Mouse (Mus musculus): ENCODE results near the gene Kcnh4. TPM values are rescaled to one million over a fixed set of nuclear protein-coding genes. Genes with fewer than 3 reads are reported as not detected.

The Kcnh4 gene
- polyA plus RNA-seq, 1 experiment from 2014 or later, result not detected

- Histone ChIP-seq H3K9ac (ENCODE audit: low read depth, low read length) (no peak overlapping the region), H3K27me3 (ENCODE audit: control insufficient read depth, insufficient read depth, low read depth, low read length) (no peaks in the 10 kb centered on the region), H3K36me3 (ENCODE audit: control insufficient read depth, insufficient read depth) (peaks cover 28% of the 10 kb centered on the region), H3K4me3 (ENCODE audit: low read depth, low read length) (no peak overlapping the region), H3K4me1 (ENCODE audit: control insufficient read depth, low read depth, low read length) (no peaks in the 10 kb centered on the region), H3K4me2 (ENCODE audit: low read depth, low read length) (no peak overlapping the region), H3K27ac (ENCODE audit: low read length) (no peak overlapping the region), H3K9me3 (replicated peaks; ENCODE audit: control insufficient read depth, low read length) (no peaks in the 10 kb centered on the region)
- ATAC-seq (ENCODE audit: low read depth), result no peak
- WGBS (ENCODE audit: insufficient replicate concordance), result 77% methylated on average over 3 of the region's 3 CpGs
These were observed 30.0 kb upstream of the Kcnh4 start for GRCm38 (mm10) chr11:100789702-100790101.

- no peaks in the 10 kb centered on the region for H3K4me1 ChIP-seq (ENCODE audit: control insufficient read depth, low read depth, low read length)
- no peak overlapping the region for H3K4me2 ChIP-seq (ENCODE audit: low read depth, low read length)
- WGBS (ENCODE audit: insufficient replicate concordance), result 83% methylated on average over 2 of the region's 2 CpGs
- no peak for ATAC-seq (ENCODE audit: low read depth)
- no peak overlapping the region for H3K9ac ChIP-seq (ENCODE audit: low read depth, low read length)
- no peaks in the 10 kb centered on the region for H3K27me3 ChIP-seq (ENCODE audit: control insufficient read depth, insufficient read depth, low read depth, low read length)
- no peak overlapping the region for H3K4me3 ChIP-seq (ENCODE audit: low read depth, low read length)
- H3K9me3 ChIP-seq (replicated peaks; ENCODE audit: control insufficient read depth, low read length), result no peaks in the 10 kb centered on the region
- peaks cover 41% of the 10 kb centered on the region for H3K36me3 ChIP-seq (ENCODE audit: control insufficient read depth, insufficient read depth)
- H3K27ac ChIP-seq (ENCODE audit: low read length), result no peak overlapping the region
These were observed 26.0 kb upstream of the Kcnh4 start for GRCm38 (mm10) chr11:100785774-100786173.

GRCm38 (mm10) chr11:100784286-100784685 lies 24.5 kb upstream of the Kcnh4 start:
- H3K36me3 ChIP-seq (ENCODE audit: control insufficient read depth, insufficient read depth), result peaks cover 41% of the 10 kb centered on the region
- H3K4me2 ChIP-seq (ENCODE audit: low read depth, low read length), result no peak overlapping the region
- H3K4me1 ChIP-seq (ENCODE audit: control insufficient read depth, low read depth, low read length), result no peaks in the 10 kb centered on the region
- no peak for ATAC-seq (ENCODE audit: low read depth)
- H3K4me3 ChIP-seq (ENCODE audit: low read depth, low read length), result no peak overlapping the region
- 77% methylated on average over 8 of the region's 8 CpGs for WGBS (ENCODE audit: insufficient replicate concordance)
- H3K27ac ChIP-seq (ENCODE audit: low read length), result no peak overlapping the region
- no peaks in the 10 kb centered on the region for H3K9me3 ChIP-seq (replicated peaks; ENCODE audit: control insufficient read depth, low read length)
- H3K27me3 ChIP-seq (ENCODE audit: control insufficient read depth, insufficient read depth, low read depth, low read length), result no peaks in the 10 kb centered on the region
- no peak overlapping the region for H3K9ac ChIP-seq (ENCODE audit: low read depth, low read length)

GRCm38 (mm10) chr11:100782568-100782967 lies 22.8 kb upstream of the Kcnh4 start:
- no peaks in the 10 kb centered on the region for H3K4me1 ChIP-seq (ENCODE audit: control insufficient read depth, low read depth, low read length)
- no peak overlapping the region for H3K27ac ChIP-seq (ENCODE audit: low read length)
- WGBS (ENCODE audit: insufficient replicate concordance), result 81% methylated on average over 13 of the region's 13 CpGs
- no peak for ATAC-seq (ENCODE audit: low read depth)
- no peaks in the 10 kb centered on the region for H3K27me3 ChIP-seq (ENCODE audit: control insufficient read depth, insufficient read depth, low read depth, low read length)
- peaks cover 32% of the 10 kb centered on the region for H3K36me3 ChIP-seq (ENCODE audit: control insufficient read depth, insufficient read depth)
- no peak overlapping the region for H3K4me3 ChIP-seq (ENCODE audit: low read depth, low read length)
- no peak overlapping the region for H3K9ac ChIP-seq (ENCODE audit: low read depth, low read length)
- no peaks in the 10 kb centered on the region for H3K9me3 ChIP-seq (replicated peaks; ENCODE audit: control insufficient read depth, low read length)
- H3K4me2 ChIP-seq (ENCODE audit: low read depth, low read length), result no peak overlapping the region

GRCm38 (mm10) chr11:100781763-100782475 lies 22.2 kb upstream of the Kcnh4 start:
- Histone ChIP-seq H3K4me2 (ENCODE audit: low read depth, low read length) (no peak overlapping the region), H3K27me3 (ENCODE audit: control insufficient read depth, insufficient read depth, low read depth, low read length) (no peaks in the 10 kb centered on the region), H3K9me3 (replicated peaks; ENCODE audit: control insufficient read depth, low read length) (no peaks in the 10 kb centered on the region), H3K4me3 (ENCODE audit: low read depth, low read length) (no peak overlapping the region), H3K4me1 (ENCODE audit: control insufficient read depth, low read depth, low read length) (no peaks in the 10 kb centered on the region), H3K27ac (ENCODE audit: low read length) (no peak overlapping the region), H3K36me3 (ENCODE audit: control insufficient read depth, insufficient read depth) (peaks cover 27% of the 10 kb centered on the region), H3K9ac (ENCODE audit: low read depth, low read length) (no peak overlapping the region)
- ATAC-seq (ENCODE audit: low read depth), result no peak
- WGBS (ENCODE audit: insufficient replicate concordance), result 74% methylated on average over 15 of the region's 15 CpGs

GRCm38 (mm10) chr11:100780247-100780646 lies 20.5 kb upstream of the Kcnh4 start:
- Histone ChIP-seq H3K27ac (ENCODE audit: low read length) (no peak overlapping the region), H3K4me3 (ENCODE audit: low read depth, low read length) (no peak overlapping the region), H3K36me3 (ENCODE audit: control insufficient read depth, insufficient read depth) (peaks cover 15% of the 10 kb centered on the region), H3K4me2 (ENCODE audit: low read depth, low read length) (no peak overlapping the region), H3K9ac (ENCODE audit: low read depth, low read length) (no peak overlapping the region), H3K27me3 (ENCODE audit: control insufficient read depth, insufficient read depth, low read depth, low read length) (no peaks in the 10 kb centered on the region), H3K9me3 (replicated peaks; ENCODE audit: control insufficient read depth, low read length) (no peaks in the 10 kb centered on the region), H3K4me1 (ENCODE audit: control insufficient read depth, low read depth, low read length) (no peaks in the 10 kb centered on the region)
- WGBS (ENCODE audit: insufficient replicate concordance), result 76% methylated on average over 8 of the region's 8 CpGs
- no peak for ATAC-seq (ENCODE audit: low read depth)

GRCm38 (mm10) chr11:100778069-100778468 lies 18.3 kb upstream of the Kcnh4 start:
- H3K27me3 ChIP-seq (ENCODE audit: control insufficient read depth, insufficient read depth, low read depth, low read length), result no peaks in the 10 kb centered on the region
- WGBS (ENCODE audit: insufficient replicate concordance), result 51% methylated on average over 3 of the region's 3 CpGs
- no peaks in the 10 kb centered on the region for H3K4me1 ChIP-seq (ENCODE audit: control insufficient read depth, low read depth, low read length)
- H3K27ac ChIP-seq (ENCODE audit: low read length), result no peak overlapping the region
- no peak overlapping the region for H3K4me3 ChIP-seq (ENCODE audit: low read depth, low read length)
- peaks cover 12% of the 10 kb centered on the region for H3K36me3 ChIP-seq (ENCODE audit: control insufficient read depth, insufficient read depth)
- ATAC-seq (ENCODE audit: low read depth), result no peak
- H3K4me2 ChIP-seq (ENCODE audit: low read depth, low read length), result no peak overlapping the region
- no peaks in the 10 kb centered on the region for H3K9me3 ChIP-seq (replicated peaks; ENCODE audit: control insufficient read depth, low read length)
- no peak overlapping the region for H3K9ac ChIP-seq (ENCODE audit: low read depth, low read length)

GRCm38 (mm10) chr11:100775921-100776320 lies 16.2 kb upstream of the Kcnh4 start:
- no peak overlapping the region for H3K9ac ChIP-seq (ENCODE audit: low read depth, low read length)
- H3K4me2 ChIP-seq (ENCODE audit: low read depth, low read length), result no peak overlapping the region
- no peaks in the 10 kb centered on the region for H3K27me3 ChIP-seq (ENCODE audit: control insufficient read depth, insufficient read depth, low read depth, low read length)
- H3K4me3 ChIP-seq (ENCODE audit: low read depth, low read length), result no peak overlapping the region
- H3K27ac ChIP-seq (ENCODE audit: low read length), result no peak overlapping the region
- H3K9me3 ChIP-seq (replicated peaks; ENCODE audit: control insufficient read depth, low read length), result no peaks in the 10 kb centered on the region
- H3K4me1 ChIP-seq (ENCODE audit: control insufficient read depth, low read depth, low read length), result no peaks in the 10 kb centered on the region
- WGBS (ENCODE audit: insufficient replicate concordance), result 74% methylated on average over 10 of the region's 10 CpGs
- H3K36me3 ChIP-seq (ENCODE audit: control insufficient read depth, insufficient read depth), result no peaks in the 10 kb centered on the region; the same call in none of the 2 replicates
- ATAC-seq (ENCODE audit: low read depth), result no peak

- H3K9me3 ChIP-seq (replicated peaks; ENCODE audit: control insufficient read depth, low read length), result no peaks in the 10 kb centered on the region
- no peak overlapping the region for H3K9ac ChIP-seq (ENCODE audit: low read depth, low read length)
- no peak for ATAC-seq (ENCODE audit: low read depth)
- no peaks in the 10 kb centered on the region for H3K36me3 ChIP-seq (ENCODE audit: control insufficient read depth, insufficient read depth)
- H3K4me1 ChIP-seq (ENCODE audit: control insufficient read depth, low read depth, low read length), result peaks cover 5% of the 10 kb centered on the region
- H3K4me3 ChIP-seq (ENCODE audit: low read depth, low read length), result no peak overlapping the region
- H3K27ac ChIP-seq (ENCODE audit: low read length), result no peak overlapping the region
- no peak overlapping the region for H3K4me2 ChIP-seq (ENCODE audit: low read depth, low read length)
- no peaks in the 10 kb centered on the region for H3K27me3 ChIP-seq (ENCODE audit: control insufficient read depth, insufficient read depth, low read depth, low read length)
- WGBS (ENCODE audit: insufficient replicate concordance), result 52% methylated on average over 4 of the region's 4 CpGs
These were observed 14.5 kb upstream of the Kcnh4 start for GRCm38 (mm10) chr11:100774261-100774660.

Measured in liver, embryonic 16.5 days (tissue).